Mouse (Mus musculus): ENCODE data around the gene Anapc15. TPM values are rescaled to one million over a fixed set of nuclear protein-coding genes. Genes with fewer than 3 reads are reported as not detected.
A peak's percentile ranks its signal among the peaks of the same experiment; 100 is the strongest.

The Anapc15 gene
- polyA plus RNA-seq, 1 experiment from 2014 or later, result 91.2 TPM

- no peaks in the 10 kb centered on the region for H3K9me3 ChIP-seq
- no peaks in the 10 kb centered on the region for H3K27me3 ChIP-seq (ENCODE audit: insufficient read depth, poor library complexity, severe bottlenecking)
- DNase-seq (ENCODE audit: low spot score), result no peak
- H3K4me1 ChIP-seq (replicated peaks), result peaks cover 54% of the 10 kb centered on the region
- peak overlapping the region; percentile 99 for H3K27ac ChIP-seq
- H3K4me3 ChIP-seq, result peak overlapping the region; percentile 97
- WGBS, result 61% methylated on average over 3 of the region's 3 CpGs
- H3K36me3 ChIP-seq, result peaks cover 46% of the 10 kb centered on the region
Measured at GRCm38 (mm10) chr7:101834903-101835302, 28.6 kb upstream of the Anapc15 start.

GRCm38 (mm10) chr7:101835457-101836109, 27.9 kb upstream of the Anapc15 start:
- DNase-seq (ENCODE audit: low spot score), result no peak
- peak overlapping the region; percentile 99 for H3K27ac ChIP-seq
- whole genome bisulfite sequencing, result 51% methylated on average over 5 of the region's 5 CpGs
- peaks cover 54% of the 10 kb centered on the region for H3K4me1 ChIP-seq (replicated peaks)
- H3K4me3 ChIP-seq, result peak overlapping the region; percentile 97
- no peaks in the 10 kb centered on the region for H3K27me3 ChIP-seq (ENCODE audit: insufficient read depth, poor library complexity, severe bottlenecking)
- H3K9me3 ChIP-seq, result no peaks in the 10 kb centered on the region
- peaks cover 39% of the 10 kb centered on the region for H3K36me3 ChIP-seq

GRCm38 (mm10) chr7:101836271-101837153, 27.0 kb upstream of the Anapc15 start:
- H3K4me1 ChIP-seq (replicated peaks), result peaks cover 54% of the 10 kb centered on the region
- peak overlapping the region; percentile 97 for H3K4me3 ChIP-seq
- H3K36me3 ChIP-seq, result peaks cover 30% of the 10 kb centered on the region
- DNase-seq (ENCODE audit: low spot score), result peak; percentile 84
- no peaks in the 10 kb centered on the region for H3K9me3 ChIP-seq
- H3K27me3 ChIP-seq (ENCODE audit: insufficient read depth, poor library complexity, severe bottlenecking), result no peaks in the 10 kb centered on the region
- WGBS, result under 1% methylated on average over 63 of the region's 63 CpGs
- peak overlapping the region; percentile 99 for H3K27ac ChIP-seq

GRCm38 (mm10) chr7:101837154-101837605, 26.3 kb upstream of the Anapc15 start:
- Histone ChIP-seq H3K36me3 (peaks cover 23% of the 10 kb centered on the region), H3K4me1 (replicated peaks) (peaks cover 54% of the 10 kb centered on the region), H3K27ac (peak overlapping the region; percentile 99), H3K27me3 (ENCODE audit: insufficient read depth, poor library complexity, severe bottlenecking) (no peaks in the 10 kb centered on the region), H3K4me3 (peak overlapping the region; percentile 97), H3K9me3 (no peaks in the 10 kb centered on the region)
- DNase-seq (ENCODE audit: low spot score), result no peak
- under 1% methylated on average over 20 of the region's 20 CpGs for WGBS

GRCm38 (mm10) chr7:101837606-101838471, 25.7 kb upstream of the Anapc15 start, which contains the start of gene Inppl1:
Gene Inppl1, minus strand, starts transcription at chr7:101838229.
- Histone ChIP-seq H3K27ac (peak within 1 kb of the TSS; percentile 99), H3K27me3 (ENCODE audit: insufficient read depth, poor library complexity, severe bottlenecking) (no peaks in the 10 kb centered on the region), H3K9me3 (no peaks in the 10 kb centered on the region), H3K4me3 (peak within 1 kb of the TSS; percentile 97), H3K36me3 (peaks cover 16% of the 10 kb centered on the region), H3K4me1 (replicated peaks) (peaks cover 54% of the 10 kb centered on the region)
- DNase-seq (ENCODE audit: low spot score), result peak; percentile 90
- WGBS, result under 1% methylated on average over 64 of the region's 64 CpGs

GRCm38 (mm10) chr7:101844186-101844585, 19.3 kb upstream of the Anapc15 start:
- DNase-seq (ENCODE audit: low spot score), result no peak
- no peaks in the 10 kb centered on the region for H3K9me3 ChIP-seq
- no peak overlapping the region for H3K27ac ChIP-seq
- H3K36me3 ChIP-seq, result no peaks in the 10 kb centered on the region
- no peaks in the 10 kb centered on the region for H3K27me3 ChIP-seq (ENCODE audit: insufficient read depth, poor library complexity, severe bottlenecking)
- H3K4me1 ChIP-seq (replicated peaks), result no peaks in the 10 kb centered on the region
- no peak overlapping the region for H3K4me3 ChIP-seq
- WGBS, result 73% methylated on average over 6 of the region's 6 CpGs

GRCm38 (mm10) chr7:101847934-101848333, 15.6 kb upstream of the Anapc15 start:
- Histone ChIP-seq H3K4me3 (no peak overlapping the region), H3K9me3 (no peaks in the 10 kb centered on the region), H3K27ac (no peak overlapping the region), H3K36me3 (no peaks in the 10 kb centered on the region), H3K4me1 (replicated peaks) (no peaks in the 10 kb centered on the region), H3K27me3 (ENCODE audit: insufficient read depth, poor library complexity, severe bottlenecking) (no peaks in the 10 kb centered on the region)
- no peak for DNase-seq (ENCODE audit: low spot score)
- 98% methylated on average over 1 of the region's 1 CpGs for WGBS

GRCm38 (mm10) chr7:101851689-101852088, 11.8 kb upstream of the Anapc15 start:
- H3K9me3 ChIP-seq, result no peaks in the 10 kb centered on the region
- WGBS, result 85% methylated on average over 6 of the region's 6 CpGs
- H3K27me3 ChIP-seq (ENCODE audit: insufficient read depth, poor library complexity, severe bottlenecking), result no peaks in the 10 kb centered on the region
- no peaks in the 10 kb centered on the region for H3K4me1 ChIP-seq (replicated peaks)
- H3K27ac ChIP-seq, result no peak overlapping the region
- H3K4me3 ChIP-seq, result no peak overlapping the region
- DNase-seq (ENCODE audit: low spot score), result no peak
- H3K36me3 ChIP-seq, result no peaks in the 10 kb centered on the region

- no peaks in the 10 kb centered on the region for H3K36me3 ChIP-seq
- no peaks in the 10 kb centered on the region for H3K27me3 ChIP-seq (ENCODE audit: insufficient read depth, poor library complexity, severe bottlenecking)
- no peaks in the 10 kb centered on the region for H3K4me1 ChIP-seq (replicated peaks)
- no peak overlapping the region for H3K4me3 ChIP-seq
- no peak for DNase-seq (ENCODE audit: low spot score)
- 88% methylated on average over 6 of the region's 6 CpGs for WGBS
- no peaks in the 10 kb centered on the region for H3K9me3 ChIP-seq
- H3K27ac ChIP-seq, result no peak overlapping the region
Measured at GRCm38 (mm10) chr7:101852846-101853245, 10.7 kb upstream of the Anapc15 start.

GRCm38 (mm10) chr7:101853816-101854215, 9.7 kb upstream of the Anapc15 start:
- no peaks in the 10 kb centered on the region for H3K4me1 ChIP-seq (replicated peaks)
- H3K27ac ChIP-seq, result no peak overlapping the region
- WGBS, result 83% methylated on average over 2 of the region's 2 CpGs
- H3K27me3 ChIP-seq (ENCODE audit: insufficient read depth, poor library complexity, severe bottlenecking), result no peaks in the 10 kb centered on the region
- no peak for DNase-seq (ENCODE audit: low spot score)
- no peaks in the 10 kb centered on the region for H3K36me3 ChIP-seq
- H3K4me3 ChIP-seq, result no peak overlapping the region
- H3K9me3 ChIP-seq, result no peaks in the 10 kb centered on the region

GRCm38 (mm10) chr7:101857094-101857493, 6.4 kb upstream of the Anapc15 start, which contains the start of gene Folr2:
Gene Folr2, minus strand, starts transcription at chr7:101857194.
- H3K4me1 ChIP-seq (replicated peaks), result no peaks in the 10 kb centered on the region
- H3K9me3 ChIP-seq, result no peaks in the 10 kb centered on the region
- H3K27me3 ChIP-seq (ENCODE audit: insufficient read depth, poor library complexity, severe bottlenecking), result no peaks in the 10 kb centered on the region
- no peak for DNase-seq (ENCODE audit: low spot score)
- H3K36me3 ChIP-seq, result no peaks in the 10 kb centered on the region
- no peak within 1 kb of the TSS for H3K4me3 ChIP-seq
- WGBS, result 92% methylated on average over 4 of the region's 4 CpGs
- no peak within 1 kb of the TSS for H3K27ac ChIP-seq

- Histone ChIP-seq H3K27me3 (ENCODE audit: insufficient read depth, poor library complexity, severe bottlenecking) (no peaks in the 10 kb centered on the region), H3K4me3 (no peak overlapping the region), H3K4me1 (replicated peaks) (no peaks in the 10 kb centered on the region), H3K27ac (no peak overlapping the region), H3K9me3 (no peaks in the 10 kb centered on the region), H3K36me3 (no peaks in the 10 kb centered on the region)
- 87% methylated on average over 9 of the region's 9 CpGs for WGBS
- no peak for DNase-seq (ENCODE audit: low spot score)
Measured at GRCm38 (mm10) chr7:101858362-101858761, 5.2 kb upstream of the Anapc15 start.
